Mouse (Mus musculus): ENCODE results near the gene 4930519G04Rik. TPM values are rescaled to one million over a fixed set of nuclear protein-coding genes. Genes with fewer than 3 reads are reported as not detected.

Gene 4930519G04Rik
- polyA plus RNA-seq, 1 experiment from 2014 or later: not detected

GRCm38 (mm10) chr5:114807893-114808292 is 45.6 kb upstream of the 4930519G04Rik start:
- H3K9ac ChIP-seq (ENCODE audit: low read length): peak overlapping the region; percentile 21; the same call in 1 of the 2 replicates

DNA sequence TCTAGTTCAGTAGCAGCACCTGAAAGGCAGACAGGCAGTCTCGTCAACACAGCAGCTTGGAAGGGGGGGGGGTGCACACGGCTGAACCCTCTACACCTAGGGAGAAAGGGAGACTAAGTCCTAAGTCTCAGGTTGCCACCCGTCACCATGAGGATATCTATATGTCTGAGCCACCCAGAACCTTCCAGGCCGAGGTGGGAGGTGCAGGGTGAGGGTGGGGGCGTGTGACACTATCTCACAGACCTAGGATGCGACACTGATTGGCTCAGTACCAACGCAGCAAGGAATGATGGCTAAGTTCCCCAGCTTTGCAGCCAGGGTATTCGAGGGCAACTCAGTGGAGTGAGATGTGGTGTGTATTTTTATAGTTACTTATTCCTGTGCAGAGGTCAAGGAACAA is 45.1 kb upstream of the 4930519G04Rik start:
- peaks cover 39% of the 10 kb centered on the region for H3K36me3 ChIP-seq (ENCODE audit: control insufficient read depth, insufficient read depth, low read length)
- no peak overlapping the region for H3K27ac ChIP-seq (replicated peaks in 1 of 2; ENCODE audit: control insufficient read depth in 1 of 2, insufficient read depth in 1 of 2, low read depth in 2 of 2, low read length in 2 of 2)
- H3K27me3 ChIP-seq (ENCODE audit: control insufficient read depth, insufficient read depth, low read length): no peaks in the 10 kb centered on the region
- H3K9me3 ChIP-seq (ENCODE audit: control insufficient read depth, low read length): no peaks in the 10 kb centered on the region
- WGBS: 79% methylated on average over 8 of the region's 8 CpGs
- no peak overlapping the region for H3K4me3 ChIP-seq (ENCODE audit: control insufficient read depth in 1 of 2, insufficient read depth in 1 of 2, low read depth in 1 of 2, low read length in 2 of 2)
- H3K9ac ChIP-seq (ENCODE audit: low read length): no peak overlapping the region
- ATAC-seq (ENCODE audit: insufficient number of reproducible peaks, insufficient read depth, low FRiP score, low read depth): no peak
- H3K4me1 ChIP-seq (ENCODE audit: control insufficient read depth in 2 of 2, insufficient read depth in 2 of 2, low read length in 2 of 2): peaks cover 18 to 27% of the 10 kb centered on the region in 2 experiments
- H3K4me2 ChIP-seq (ENCODE audit: low read length): no peak overlapping the region

More at GRCm38 (mm10) chr5:114807893-114808292, 45.6 kb upstream of the 4930519G04Rik start:
- no peak overlapping the region for H3K4me3 ChIP-seq (ENCODE audit: control insufficient read depth in 1 of 2, insufficient read depth in 1 of 2, low read depth in 1 of 2, low read length in 2 of 2)
- H3K9me3 ChIP-seq (ENCODE audit: control insufficient read depth, low read length): no peaks in the 10 kb centered on the region
- H3K27ac ChIP-seq (replicated peaks in 1 of 2; ENCODE audit: control insufficient read depth in 1 of 2, insufficient read depth in 1 of 2, low read depth in 2 of 2, low read length in 2 of 2): peak overlapping the region; percentile 80 to 89
- H3K4me1 ChIP-seq (ENCODE audit: control insufficient read depth in 2 of 2, insufficient read depth in 2 of 2, low read length in 2 of 2): peaks cover 18 to 27% of the 10 kb centered on the region in 2 experiments
- H3K36me3 ChIP-seq (ENCODE audit: control insufficient read depth, insufficient read depth, low read length): peaks cover 44% of the 10 kb centered on the region
- no peaks in the 10 kb centered on the region for H3K27me3 ChIP-seq (ENCODE audit: control insufficient read depth, insufficient read depth, low read length)
- peak overlapping the region; percentile 49; the same call in 1 of the 2 replicates for H3K4me2 ChIP-seq (ENCODE audit: low read length)
- no peak for ATAC-seq (ENCODE audit: insufficient number of reproducible peaks, insufficient read depth, low FRiP score, low read depth)
- 61% methylated on average over 6 of the region's 6 CpGs for WGBS

DNA sequence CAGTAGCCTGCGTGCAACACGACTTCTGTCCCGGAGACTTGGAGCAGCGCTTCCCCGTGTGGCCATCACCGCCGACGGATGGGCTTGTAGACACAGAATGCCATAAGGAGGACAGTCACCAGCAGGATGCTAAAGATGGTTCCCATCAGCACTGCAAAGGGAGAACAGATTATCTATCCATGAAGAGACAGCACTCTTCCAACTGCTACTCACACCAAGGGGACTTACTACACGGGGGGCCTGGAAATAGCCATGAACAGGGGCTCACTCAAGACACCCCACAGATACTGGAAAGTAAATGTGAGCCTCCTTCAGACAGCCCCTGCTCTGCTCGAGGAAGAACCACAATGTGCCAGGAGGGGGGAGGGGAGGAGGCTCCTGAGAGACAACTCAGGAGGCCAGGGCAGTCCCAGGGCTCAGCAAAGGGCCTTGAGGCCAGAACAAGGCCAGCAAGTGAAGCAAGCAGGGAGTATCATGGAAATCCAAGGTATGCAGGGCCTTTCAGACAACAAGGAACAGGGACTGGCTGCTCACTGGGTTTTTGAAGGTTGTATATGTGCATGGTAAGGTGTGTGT is 44.2 kb upstream of the 4930519G04Rik start:
- ATAC-seq (ENCODE audit: insufficient number of reproducible peaks, insufficient read depth, low FRiP score, low read depth): no peak
- Histone ChIP-seq H3K9ac (ENCODE audit: low read length) (no peak overlapping the region), H3K4me1 (ENCODE audit: control insufficient read depth in 2 of 2, insufficient read depth in 2 of 2, low read length in 2 of 2) (peaks cover 18 to 27% of the 10 kb centered on the region in 2 experiments), H3K27ac (replicated peaks in 1 of 2; ENCODE audit: control insufficient read depth in 1 of 2, insufficient read depth in 1 of 2, low read depth in 2 of 2, low read length in 2 of 2) (no peak overlapping the region), H3K4me3 (ENCODE audit: control insufficient read depth in 1 of 2, insufficient read depth in 1 of 2, low read depth in 1 of 2, low read length in 2 of 2) (no peak overlapping the region), H3K36me3 (ENCODE audit: control insufficient read depth, insufficient read depth, low read length) (peaks cover 30% of the 10 kb centered on the region), H3K4me2 (ENCODE audit: low read length) (no peak overlapping the region), H3K27me3 (ENCODE audit: control insufficient read depth, insufficient read depth, low read length) (no peaks in the 10 kb centered on the region), H3K9me3 (ENCODE audit: control insufficient read depth, low read length) (no peaks in the 10 kb centered on the region)
- 75% methylated on average over 10 of the region's 10 CpGs for WGBS

DNA sequence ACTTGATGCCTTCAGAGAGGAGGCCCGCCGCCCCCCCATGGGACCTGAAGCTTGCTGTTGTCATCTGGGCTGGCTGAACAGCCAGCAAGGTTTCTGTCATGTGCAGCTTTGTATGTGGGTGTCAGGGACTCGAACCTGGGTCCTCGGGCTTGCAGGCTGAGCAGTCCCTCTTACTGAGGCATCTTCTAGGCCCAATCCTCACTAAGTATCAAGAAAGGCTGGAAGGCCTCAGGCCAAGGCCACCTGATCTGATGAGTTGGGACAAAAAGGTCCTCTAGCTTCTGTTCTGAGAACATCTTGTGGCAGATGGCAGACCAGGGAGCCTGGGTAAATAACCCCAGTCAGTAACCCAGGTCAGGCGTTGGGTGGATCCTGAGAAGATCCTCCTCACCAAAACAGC is 43.6 kb upstream of the 4930519G04Rik start:
- no peak overlapping the region for H3K4me3 ChIP-seq (ENCODE audit: control insufficient read depth in 1 of 2, insufficient read depth in 1 of 2, low read depth in 1 of 2, low read length in 2 of 2)
- peaks cover 18 to 27% of the 10 kb centered on the region in 2 experiments for H3K4me1 ChIP-seq (ENCODE audit: control insufficient read depth in 2 of 2, insufficient read depth in 2 of 2, low read length in 2 of 2)
- peaks cover 24% of the 10 kb centered on the region for H3K36me3 ChIP-seq (ENCODE audit: control insufficient read depth, insufficient read depth, low read length)

GRCm38 (mm10) chr5:114813525-114814181 is 39.8 kb upstream of the 4930519G04Rik start:
- peak; percentile 90 for ATAC-seq (ENCODE audit: insufficient number of reproducible peaks, insufficient read depth, low FRiP score, low read depth)
- under 1% methylated on average over 50 of the region's 50 CpGs for WGBS

More for the DNA sequence above, 43.6 kb upstream of the 4930519G04Rik start:
- no peaks in the 10 kb centered on the region for H3K27me3 ChIP-seq (ENCODE audit: control insufficient read depth, insufficient read depth, low read length)
- no peak for ATAC-seq (ENCODE audit: insufficient number of reproducible peaks, insufficient read depth, low FRiP score, low read depth)
- no peaks in the 10 kb centered on the region for H3K9me3 ChIP-seq (ENCODE audit: control insufficient read depth, low read length)
- 96% methylated on average over 5 of the region's 5 CpGs for WGBS
- no peak overlapping the region for H3K4me2 ChIP-seq (ENCODE audit: low read length)
- no peak overlapping the region for H3K9ac ChIP-seq (ENCODE audit: low read length)
- no peak overlapping the region for H3K27ac ChIP-seq (replicated peaks in 1 of 2; ENCODE audit: control insufficient read depth in 1 of 2, insufficient read depth in 1 of 2, low read depth in 2 of 2, low read length in 2 of 2)

GRCm38 (mm10) chr5:114816599-114816998 is 36.9 kb upstream of the 4930519G04Rik start:
- no peak overlapping the region for H3K4me3 ChIP-seq (ENCODE audit: control insufficient read depth in 1 of 2, insufficient read depth in 1 of 2, low read depth in 1 of 2, low read length in 2 of 2)
- 0 out of 2 replicates have a peak, but pooled peaks cover 3% of the 10 kb centered on the region for H3K36me3 ChIP-seq (ENCODE audit: control insufficient read depth, insufficient read depth, low read length)
- H3K9me3 ChIP-seq (ENCODE audit: control insufficient read depth, low read length): peaks cover 6% of the 10 kb centered on the region; the same call in 1 of the 2 replicates
- no peak overlapping the region for H3K9ac ChIP-seq (ENCODE audit: low read length)
- WGBS: 77% methylated on average over 6 of the region's 6 CpGs
- no peaks in the 10 kb centered on the region for H3K27me3 ChIP-seq (ENCODE audit: control insufficient read depth, insufficient read depth, low read length)
- no peak for ATAC-seq (ENCODE audit: insufficient number of reproducible peaks, insufficient read depth, low FRiP score, low read depth)
- no peak overlapping the region for H3K27ac ChIP-seq (replicated peaks in 1 of 2; ENCODE audit: control insufficient read depth in 1 of 2, insufficient read depth in 1 of 2, low read depth in 2 of 2, low read length in 2 of 2)
- no peak overlapping the region for H3K4me2 ChIP-seq (ENCODE audit: low read length)
- H3K4me1 ChIP-seq (ENCODE audit: control insufficient read depth in 2 of 2, insufficient read depth in 2 of 2, low read length in 2 of 2): no peaks in the 10 kb centered on the region

More at GRCm38 (mm10) chr5:114813525-114814181, 39.8 kb upstream of the 4930519G04Rik start:
- Histone ChIP-seq H3K9ac (ENCODE audit: low read length) (peak overlapping the region; percentile 85), H3K27ac (replicated peaks in 1 of 2; ENCODE audit: control insufficient read depth in 1 of 2, insufficient read depth in 1 of 2, low read depth in 2 of 2, low read length in 2 of 2) (peak overlapping the region; percentile 23 to 63; a peak in 2 of 4 replicates), H3K4me3 (ENCODE audit: control insufficient read depth in 1 of 2, insufficient read depth in 1 of 2, low read depth in 1 of 2, low read length in 2 of 2) (peak overlapping the region; percentile 95 to 98), H3K36me3 (ENCODE audit: control insufficient read depth, insufficient read depth, low read length) (peaks cover 4% of the 10 kb centered on the region), H3K9me3 (ENCODE audit: control insufficient read depth, low read length) (0 out of 2 replicates have a peak, but pooled peaks cover 3% of the 10 kb centered on the region), H3K4me1 (ENCODE audit: control insufficient read depth in 2 of 2, insufficient read depth in 2 of 2, low read length in 2 of 2) (no peaks in the 10 kb centered on the region; a peak in 1 of 4 replicates), H3K4me2 (ENCODE audit: low read length) (peak overlapping the region; percentile 70), H3K27me3 (ENCODE audit: control insufficient read depth, insufficient read depth, low read length) (no peaks in the 10 kb centered on the region)

DNA sequence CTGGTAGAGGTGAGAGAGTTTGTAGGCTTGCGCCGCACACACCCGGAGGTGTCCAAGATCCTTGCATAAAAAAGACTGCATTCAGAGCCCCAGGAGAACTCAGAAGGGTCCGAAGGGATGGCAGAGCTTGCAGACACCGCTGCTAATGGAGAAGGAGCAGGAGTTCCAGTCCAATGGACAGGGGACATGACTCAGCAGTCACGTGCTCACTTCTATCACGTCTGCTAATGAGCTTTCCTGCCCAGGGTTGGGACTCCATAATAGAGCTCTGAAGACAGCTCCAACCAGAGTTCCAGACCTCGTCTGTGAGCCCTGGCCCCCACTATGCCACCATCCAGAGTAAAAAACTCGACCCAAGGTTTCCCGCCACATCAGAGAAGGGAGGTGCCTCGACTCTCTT is 35.3 kb upstream of the 4930519G04Rik start:
- no peak overlapping the region for H3K4me2 ChIP-seq (ENCODE audit: low read length)
- no peak overlapping the region for H3K27ac ChIP-seq (replicated peaks in 1 of 2; ENCODE audit: control insufficient read depth in 1 of 2, insufficient read depth in 1 of 2, low read depth in 2 of 2, low read length in 2 of 2)
- H3K27me3 ChIP-seq (ENCODE audit: control insufficient read depth, insufficient read depth, low read length): no peaks in the 10 kb centered on the region
- peaks cover 8% of the 10 kb centered on the region; the same call in 1 of the 2 replicates for H3K9me3 ChIP-seq (ENCODE audit: control insufficient read depth, low read length)
- no peak for ATAC-seq (ENCODE audit: insufficient number of reproducible peaks, insufficient read depth, low FRiP score, low read depth)
- WGBS: 74% methylated on average over 10 of the region's 11 CpGs
- 0 out of 2 replicates have a peak, but pooled peaks cover 3% of the 10 kb centered on the region for H3K36me3 ChIP-seq (ENCODE audit: control insufficient read depth, insufficient read depth, low read length)
- no peaks in the 10 kb centered on the region for H3K4me1 ChIP-seq (ENCODE audit: control insufficient read depth in 2 of 2, insufficient read depth in 2 of 2, low read length in 2 of 2)
- H3K9ac ChIP-seq (ENCODE audit: low read length): no peak overlapping the region
- no peak overlapping the region for H3K4me3 ChIP-seq (ENCODE audit: control insufficient read depth in 1 of 2, insufficient read depth in 1 of 2, low read depth in 1 of 2, low read length in 2 of 2)
